Mouse (Mus musculus) forebrain, embryonic 12.5 days (tissue): ENCODE measurements around the gene Plxna4. TPM values are rescaled to one million over a fixed set of nuclear protein-coding genes. Genes with fewer than 3 reads are reported as not detected.

Experiments used
- ATAC-seq: fragments of 200-750 bp; cut with Nextera tagmentation; 2 replicates; pipeline ENCODE4 v1.8.0; 2017; ENCODE audit warnings: moderate TSS enrichment; ENCODE audit not compliant: low FRiP score
- H3K27ac ChIP-seq: fragments of 300-500 bp; sonication (generic); 2 replicates; pipeline ENCODE4 v1.5.1; 2016; ENCODE audit warnings: mild to moderate bottlenecking
- H3K27me3 ChIP-seq: fragments of 300-500 bp; sonication (generic); 2 replicates; pipeline ENCODE4 v1.6.1; 2016; ENCODE audit warnings: mild to moderate bottlenecking
- H3K36me3 ChIP-seq: fragments of 300-500 bp; sonication (generic); replicated peaks from 2 replicates; pipeline ENCODE4 v1.6.1; 2016; ENCODE audit warnings: mild to moderate bottlenecking
- H3K4me1 ChIP-seq: fragments of 300-500 bp; sonication (generic); 2 replicates; pipeline ENCODE4 v1.6.1; 2016
- H3K4me2 ChIP-seq: fragments of 300-500 bp; sonication (generic); 2 replicates; pipeline ENCODE4 v1.6.1; 2016; ENCODE audit warnings: mild to moderate bottlenecking, moderate library complexity
- H3K4me3 ChIP-seq: fragments of 300-500 bp; sonication (generic); replicated peaks from 2 replicates; pipeline ENCODE4 v1.5.1; 2016; ENCODE audit warnings: mild to moderate bottlenecking
- H3K9ac ChIP-seq: fragments of 300-500 bp; sonication (generic); 2 replicates; pipeline ENCODE4 v1.6.1; 2016; ENCODE audit warnings: mild to moderate bottlenecking
- H3K9me3 ChIP-seq: fragments of 300-500 bp; sonication (generic); 2 replicates; pipeline ENCODE4 v1.6.1; 2016
- WGBS: fragments of 180-500 bp; shearing (Covaris S2); methylation state at CpG from one replicate; pipeline ENCODE4 v1.1.7; 2016; 5-methylcytosine and 5-hydroxymethylcytosine counted together
- polyA plus RNA-seq: library from polyadenylated mRNA; unstranded; fragments of >200 nt; fragmentation: Nextera tagmentation; extraction: Ambion mirVana; gene quantifications from 2 replicates; pipeline ENCODE4 v1.2.1, GENCODE M21; 2016

Plxna4 gene
- polyA plus RNA-seq, 1 experiment from 2014 or later = 9.2 TPM

DNA sequence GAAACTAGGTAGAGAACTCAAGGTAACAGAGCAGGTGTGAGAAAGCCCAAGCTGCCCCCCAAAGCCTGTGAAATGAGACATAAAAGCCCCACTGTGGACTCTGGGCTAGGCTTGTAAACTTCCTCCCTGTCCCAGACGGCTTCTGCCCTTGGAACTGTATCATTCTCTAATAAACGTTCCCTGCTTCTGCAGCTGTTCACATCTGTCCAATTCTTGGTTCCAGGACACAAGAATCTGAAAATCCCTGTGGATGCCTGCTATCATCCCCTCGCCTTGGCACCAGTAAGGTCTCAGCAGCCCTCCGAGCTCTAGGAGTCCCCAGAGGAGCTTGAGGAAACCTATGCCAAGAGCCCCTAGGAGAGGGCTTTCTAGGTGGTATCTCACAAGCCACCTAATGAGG lies 383.7 kb downstream of the Plxna4 start:
- no peak overlapping the region for H3K4me3 ChIP-seq
- H3K9me3 ChIP-seq = no peaks in the 10 kb centered on the region
- H3K27ac ChIP-seq = no peak overlapping the region
- 86% methylated on average over 4 of the region's 4 CpGs for whole genome bisulfite sequencing
- no peaks in the 10 kb centered on the region for H3K27me3 ChIP-seq
- no peak overlapping the region for H3K9ac ChIP-seq
- no peak overlapping the region for H3K4me2 ChIP-seq
- no peaks in the 10 kb centered on the region for H3K36me3 ChIP-seq
- H3K4me1 ChIP-seq = no peaks in the 10 kb centered on the region
- no peak for ATAC-seq

DNA sequence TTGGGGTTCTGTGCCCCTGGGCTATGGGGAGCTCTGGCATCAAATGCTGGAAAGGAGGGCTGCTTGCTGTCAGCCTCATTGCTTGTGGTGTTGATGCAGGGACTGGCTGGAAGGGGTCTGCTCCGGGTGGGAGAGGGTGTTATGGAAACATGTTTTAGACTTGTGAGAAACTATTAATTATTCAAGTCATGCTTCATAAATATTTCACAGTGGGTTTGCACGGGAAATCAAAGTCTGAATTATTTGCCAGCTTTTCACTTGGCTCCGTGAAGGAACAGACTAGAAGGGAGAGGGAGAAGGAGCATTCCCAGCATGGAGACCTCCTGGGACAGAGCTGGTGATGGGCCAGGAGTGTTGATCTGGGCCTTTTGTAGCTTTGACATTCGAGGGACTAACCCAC lies 384.6 kb downstream of the Plxna4 start:
- 58% methylated on average over 4 of the region's 4 CpGs for WGBS
- Histone ChIP-seq H3K36me3 (no peaks in the 10 kb centered on the region), H3K27me3 (no peaks in the 10 kb centered on the region), H3K4me2 (no peak overlapping the region), H3K9ac (no peak overlapping the region), H3K4me1 (no peaks in the 10 kb centered on the region), H3K4me3 (no peak overlapping the region), H3K27ac (no peak overlapping the region), H3K9me3 (no peaks in the 10 kb centered on the region)
- ATAC-seq = no peak

DNA sequence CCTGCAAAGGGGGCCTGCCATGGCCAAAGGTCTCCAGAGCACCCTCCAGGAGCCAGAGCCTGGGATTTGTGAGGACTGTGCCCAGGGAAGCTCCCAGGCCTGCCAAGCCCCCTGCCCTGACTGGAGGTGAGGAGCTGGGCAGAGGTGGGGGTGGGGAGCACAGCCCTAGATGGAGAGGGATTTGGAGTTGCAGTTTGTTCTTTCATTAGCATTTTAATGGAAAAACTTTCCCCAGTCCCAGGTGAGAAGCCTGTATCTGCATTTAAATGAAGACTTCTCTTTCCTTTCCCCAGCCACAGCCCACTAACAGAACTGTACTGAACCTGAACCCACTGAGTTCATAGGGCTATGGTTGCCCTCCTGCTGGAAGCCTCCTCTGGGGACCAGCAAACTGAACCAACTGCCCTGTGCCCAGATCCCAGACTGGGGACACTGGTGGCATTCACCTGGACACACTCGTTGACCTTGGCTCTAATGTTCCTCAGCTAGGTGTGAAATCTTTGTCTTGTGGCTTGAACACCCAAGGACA lies 385.3 kb downstream of the Plxna4 start:
- H3K36me3 ChIP-seq = no peaks in the 10 kb centered on the region
- no peak overlapping the region for H3K4me2 ChIP-seq
- no peaks in the 10 kb centered on the region for H3K4me1 ChIP-seq
- ATAC-seq = no peak
- H3K4me3 ChIP-seq = no peak overlapping the region
- H3K27me3 ChIP-seq = no peaks in the 10 kb centered on the region
- WGBS = 66% methylated on average over 1 of the region's 1 CpGs
- H3K9ac ChIP-seq = no peak overlapping the region
- H3K9me3 ChIP-seq = no peaks in the 10 kb centered on the region
- H3K27ac ChIP-seq = no peak overlapping the region

DNA sequence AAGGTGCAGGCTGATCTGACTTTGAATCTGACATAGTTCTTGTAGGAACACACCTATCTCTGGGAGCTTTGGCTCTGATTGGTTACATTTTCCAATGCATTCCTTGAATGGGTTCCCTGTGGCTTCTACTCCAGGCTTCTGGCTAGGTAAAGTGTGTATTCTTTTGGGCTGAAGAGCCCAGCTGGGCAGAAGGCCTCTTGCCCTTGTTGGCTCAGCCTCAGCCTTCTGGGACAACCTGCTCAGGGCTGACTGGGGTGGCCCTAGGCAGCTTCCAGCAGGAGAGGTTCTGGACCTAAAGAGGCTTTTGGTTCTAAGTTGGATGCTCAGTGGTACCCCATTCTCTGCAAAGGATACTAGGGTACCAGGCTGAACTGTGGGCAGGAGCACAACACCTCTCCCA lies 386.5 kb downstream of the Plxna4 start:
- no peak overlapping the region for H3K4me3 ChIP-seq
- no peaks in the 10 kb centered on the region for H3K27me3 ChIP-seq
- no peaks in the 10 kb centered on the region for H3K36me3 ChIP-seq
- H3K4me1 ChIP-seq = no peaks in the 10 kb centered on the region
- no peaks in the 10 kb centered on the region for H3K9me3 ChIP-seq
- no peak overlapping the region for H3K4me2 ChIP-seq
- ATAC-seq = no peak
- no peak overlapping the region for H3K27ac ChIP-seq
- H3K9ac ChIP-seq = no peak overlapping the region

DNA sequence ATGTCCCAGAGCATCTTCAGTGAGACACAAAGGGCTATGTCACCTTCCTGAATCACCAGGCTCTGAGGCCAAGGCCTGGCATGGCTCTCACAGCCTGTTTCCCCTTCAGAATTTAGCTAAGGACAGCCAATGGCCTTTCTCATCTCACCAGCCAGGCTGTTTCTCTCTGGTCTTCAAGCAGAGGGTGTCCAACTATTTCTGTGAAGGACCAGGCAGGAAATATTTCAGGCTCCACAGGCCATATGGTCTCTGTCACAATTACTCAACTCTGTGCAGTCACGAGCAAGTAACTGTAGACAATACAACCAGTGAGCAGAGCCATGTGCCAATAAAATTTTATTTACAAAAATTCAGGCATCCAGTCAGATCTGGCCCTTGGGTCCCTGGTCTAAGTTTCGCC lies 388.4 kb downstream of the Plxna4 start:
- no peaks in the 10 kb centered on the region for H3K27me3 ChIP-seq
- ATAC-seq = no peak
- H3K9ac ChIP-seq = no peak overlapping the region
- H3K4me1 ChIP-seq = no peaks in the 10 kb centered on the region
- 75% methylated on average over 2 of the region's 2 CpGs for WGBS
- no peak overlapping the region for H3K27ac ChIP-seq
- no peak overlapping the region for H3K4me2 ChIP-seq
- H3K9me3 ChIP-seq = no peaks in the 10 kb centered on the region
- H3K36me3 ChIP-seq = no peaks in the 10 kb centered on the region
- no peak overlapping the region for H3K4me3 ChIP-seq

DNA sequence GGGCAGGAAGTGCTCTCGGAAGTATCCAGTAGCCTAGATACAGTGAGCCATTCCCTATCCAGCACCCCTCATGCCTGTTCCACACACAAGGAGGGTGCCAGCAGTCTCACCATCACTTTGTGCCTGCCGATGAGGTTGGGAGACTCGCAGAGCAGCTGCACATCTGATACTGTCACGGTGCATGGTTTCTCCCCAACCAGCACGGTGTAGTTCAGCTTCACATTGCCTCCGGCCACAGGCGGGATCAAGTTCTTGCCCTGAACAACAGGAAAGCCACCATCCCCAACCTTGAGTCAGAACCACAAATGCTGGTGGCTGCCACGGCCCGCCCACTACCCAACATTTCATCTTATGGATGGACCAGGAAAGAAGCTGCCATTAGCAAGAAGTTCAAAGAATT lies 391.1 kb downstream of the Plxna4 start:
- no peak overlapping the region for H3K4me2 ChIP-seq
- H3K36me3 ChIP-seq = peaks cover 3% of the 10 kb centered on the region
- H3K9me3 ChIP-seq = no peaks in the 10 kb centered on the region
- H3K9ac ChIP-seq = no peak overlapping the region
- ATAC-seq = no peak
- H3K27ac ChIP-seq = no peak overlapping the region
- H3K4me1 ChIP-seq = no peaks in the 10 kb centered on the region
- H3K27me3 ChIP-seq = no peaks in the 10 kb centered on the region
- H3K4me3 ChIP-seq = no peak overlapping the region
- 88% methylated on average over 9 of the region's 9 CpGs for WGBS

DNA sequence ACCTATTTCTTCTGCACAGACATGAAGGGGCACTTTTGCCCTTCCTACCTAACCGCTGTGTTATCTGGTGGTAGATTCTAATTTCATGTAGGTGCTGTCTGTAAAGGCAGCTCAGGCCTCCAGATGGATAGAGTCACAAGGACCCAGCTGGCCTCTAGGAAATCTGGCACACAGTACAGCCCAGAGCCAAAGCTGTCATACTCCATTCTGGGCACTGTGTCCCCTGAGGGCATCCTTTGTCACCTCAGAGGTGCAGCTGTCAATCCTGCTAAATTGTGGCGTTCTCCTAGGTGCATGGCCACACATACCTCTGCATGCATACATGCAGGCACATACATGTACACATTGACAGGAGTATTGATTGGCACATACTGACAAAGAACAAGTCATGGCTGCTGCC lies 394.9 kb downstream of the Plxna4 start:
- no peaks in the 10 kb centered on the region for H3K9me3 ChIP-seq
- H3K4me2 ChIP-seq = no peak overlapping the region
- no peaks in the 10 kb centered on the region for H3K27me3 ChIP-seq
- ATAC-seq = no peak
- H3K36me3 ChIP-seq = peaks cover 6% of the 10 kb centered on the region
- no peak overlapping the region for H3K9ac ChIP-seq
- no peak overlapping the region for H3K4me3 ChIP-seq
- H3K4me1 ChIP-seq = no peaks in the 10 kb centered on the region
- H3K27ac ChIP-seq = no peak overlapping the region
- WGBS = 87% methylated on average over 2 of the region's 2 CpGs

DNA sequence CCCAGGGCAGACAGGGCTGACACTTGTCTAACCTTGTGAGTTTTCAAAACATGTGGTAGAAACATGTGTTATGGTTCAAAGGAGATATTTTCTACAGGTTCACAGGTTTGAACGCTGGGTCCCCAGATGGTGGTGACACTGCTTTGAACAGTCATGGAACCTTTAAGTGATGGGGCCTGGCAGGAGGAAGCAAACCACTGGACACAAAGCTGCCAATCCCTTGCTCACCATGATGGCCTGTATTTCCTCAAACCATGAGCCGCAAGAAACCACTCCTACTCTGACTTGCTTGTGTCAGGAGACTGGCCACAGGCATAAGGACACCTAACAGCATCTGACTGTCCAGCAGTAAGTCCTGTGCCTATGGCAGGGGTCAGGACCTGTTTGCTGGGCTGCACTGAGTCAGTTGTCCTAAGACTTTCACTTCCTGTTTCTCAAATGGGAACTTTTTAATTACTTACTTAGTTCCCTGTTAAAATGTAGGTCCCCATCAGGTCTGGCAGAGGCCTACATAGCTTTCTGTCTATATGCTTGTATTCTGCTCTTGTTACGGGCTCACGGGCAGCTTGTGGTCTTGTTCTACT lies 403.5 kb downstream of the Plxna4 start:
- ATAC-seq = no peak
- Histone ChIP-seq H3K4me1 (peaks cover 2% of the 10 kb centered on the region; the same call in 1 of the 2 replicates), H3K9ac (no peak overlapping the region), H3K27ac (no peak overlapping the region), H3K9me3 (no peaks in the 10 kb centered on the region), H3K36me3 (0 out of 2 replicates have a peak, but pooled peaks cover 5% of the 10 kb centered on the region), H3K27me3 (no peaks in the 10 kb centered on the region), H3K4me3 (no peak overlapping the region), H3K4me2 (no peak overlapping the region)
- WGBS = 93% methylated on average over 4 of the region's 4 CpGs

DNA sequence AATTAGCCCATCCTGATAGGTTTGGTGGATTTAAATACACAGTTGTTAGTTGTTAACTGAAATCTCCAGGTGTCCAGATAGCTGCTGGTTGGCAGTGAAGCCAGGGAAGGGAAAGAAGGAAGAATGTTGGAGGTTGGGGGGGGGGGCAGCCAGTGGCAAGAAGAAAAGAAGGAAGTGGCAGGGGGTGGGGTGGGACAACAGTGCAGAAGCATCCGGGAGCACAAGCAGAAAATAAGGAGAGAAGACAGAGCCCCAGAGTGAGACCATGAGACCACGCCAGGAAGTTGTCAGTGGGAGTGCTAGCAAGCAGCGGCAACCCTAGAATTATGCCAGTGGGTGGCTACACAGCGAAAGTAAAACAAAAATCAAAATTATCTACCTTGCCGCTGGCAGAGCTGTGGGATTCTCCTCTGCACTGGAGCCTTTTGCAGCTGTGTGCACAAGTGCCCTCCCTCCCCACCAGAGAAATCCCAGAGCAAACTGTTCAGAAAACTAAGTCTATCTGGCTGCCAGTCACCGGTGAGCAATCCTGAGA lies 404.3 kb downstream of the Plxna4 start:
- H3K9me3 ChIP-seq = no peaks in the 10 kb centered on the region
- peaks cover 5% of the 10 kb centered on the region; the same call in 1 of the 2 replicates for H3K4me1 ChIP-seq
- no peak overlapping the region for H3K4me3 ChIP-seq
- no peak overlapping the region for H3K4me2 ChIP-seq
- no peaks in the 10 kb centered on the region for H3K27me3 ChIP-seq
- 0 out of 2 replicates have a peak, but pooled peaks cover 5% of the 10 kb centered on the region for H3K36me3 ChIP-seq
- 75% methylated on average over 6 of the region's 6 CpGs for WGBS
- no peak for ATAC-seq
- H3K27ac ChIP-seq = no peak overlapping the region
- no peak overlapping the region for H3K9ac ChIP-seq

DNA sequence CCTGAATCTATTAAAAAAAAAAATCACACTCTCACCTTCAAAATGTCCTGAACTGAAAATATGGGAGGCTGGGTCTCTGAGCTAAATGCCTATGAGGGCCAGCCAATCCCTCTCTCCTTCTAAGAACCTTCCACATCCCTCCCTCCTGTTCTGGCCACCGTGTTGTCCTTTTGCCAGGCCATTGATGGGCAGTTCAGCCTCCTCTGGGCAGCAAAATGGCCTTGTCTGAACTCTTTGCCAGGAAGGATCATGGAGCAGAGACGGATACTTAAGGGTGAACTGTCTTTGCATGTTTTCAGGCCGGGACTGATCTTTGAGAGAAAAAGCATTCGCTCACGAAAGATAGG lies 408.0 kb downstream of the Plxna4 start:
- Histone ChIP-seq H3K4me3 (no peak overlapping the region), H3K9ac (no peak overlapping the region), H3K36me3 (0 out of 2 replicates have a peak, but pooled peaks cover under 1% of the 10 kb centered on the region), H3K4me2 (no peak overlapping the region), H3K4me1 (peaks cover 5% of the 10 kb centered on the region; the same call in 1 of the 2 replicates), H3K27ac (no peak overlapping the region), H3K9me3 (no peaks in the 10 kb centered on the region), H3K27me3 (no peaks in the 10 kb centered on the region)
- WGBS = 78% methylated on average over 5 of the region's 5 CpGs
- no peak for ATAC-seq

DNA sequence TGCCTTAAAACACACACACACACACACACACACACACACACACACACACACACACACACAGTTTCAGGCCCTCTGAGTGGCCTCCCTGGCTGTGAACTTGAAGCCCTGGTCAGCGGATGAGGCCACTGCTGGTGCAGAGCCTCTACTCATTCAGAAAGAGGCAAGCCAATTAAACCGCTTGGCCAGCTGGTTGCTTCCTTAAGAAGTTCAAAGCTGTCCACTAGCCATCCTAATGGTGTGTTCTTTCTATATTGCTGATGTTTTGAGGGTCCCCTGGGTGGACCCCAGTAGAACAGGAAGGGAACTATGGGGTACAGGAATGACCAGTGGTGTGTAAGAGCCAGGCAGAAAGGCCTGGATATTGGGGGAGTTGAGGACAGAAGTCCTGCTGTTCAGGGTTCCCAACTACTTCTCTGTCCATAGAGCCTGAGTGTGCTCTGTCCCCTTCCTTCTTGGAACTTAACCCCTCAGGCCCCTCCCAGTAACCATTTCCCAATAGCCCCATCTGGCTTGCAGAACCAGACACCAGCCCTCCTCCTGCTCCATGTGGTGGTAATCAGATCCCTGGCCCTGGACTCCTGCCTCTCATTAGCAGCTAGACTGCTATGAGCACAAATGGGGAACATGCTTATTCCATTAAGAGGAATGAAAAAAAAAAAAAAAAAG lies 408.5 kb downstream of the Plxna4 start:
- H3K4me3 ChIP-seq = no peak overlapping the region
- no peak overlapping the region for H3K27ac ChIP-seq
- WGBS = 96% methylated on average over 2 of the region's 2 CpGs
- H3K9ac ChIP-seq = no peak overlapping the region
- H3K36me3 ChIP-seq = no peaks in the 10 kb centered on the region
- no peaks in the 10 kb centered on the region for H3K27me3 ChIP-seq
- no peak overlapping the region for H3K4me2 ChIP-seq
- no peaks in the 10 kb centered on the region for H3K9me3 ChIP-seq
- no peak for ATAC-seq
- peaks cover 5% of the 10 kb centered on the region; the same call in 1 of the 2 replicates for H3K4me1 ChIP-seq

DNA sequence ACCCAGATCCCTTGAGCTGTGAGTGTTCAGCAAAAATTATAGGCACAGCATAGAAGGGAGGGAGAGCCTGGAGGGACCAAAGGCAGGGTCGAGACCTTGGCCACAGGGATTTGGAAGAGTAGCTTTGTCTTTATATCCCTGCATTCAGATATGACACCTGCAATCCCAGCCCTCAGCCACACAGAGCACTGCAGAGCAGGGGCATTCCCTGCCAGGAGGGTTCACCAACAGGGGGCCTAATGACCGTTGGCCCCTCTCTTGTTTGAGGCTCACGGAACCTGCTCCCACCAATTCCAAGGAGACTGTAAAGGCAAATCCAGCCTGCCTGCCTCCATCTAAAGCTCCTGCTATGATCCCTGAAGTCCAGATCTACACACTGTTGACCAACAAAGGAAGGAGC lies 410.1 kb downstream of the Plxna4 start:
- Histone ChIP-seq H3K9ac (no peak overlapping the region), H3K4me2 (no peak overlapping the region), H3K4me3 (no peak overlapping the region), H3K4me1 (peaks cover 5% of the 10 kb centered on the region; the same call in 1 of the 2 replicates), H3K27ac (no peak overlapping the region), H3K9me3 (no peaks in the 10 kb centered on the region), H3K36me3 (no peaks in the 10 kb centered on the region), H3K27me3 (no peaks in the 10 kb centered on the region)
- no peak for ATAC-seq
- 68% methylated on average over 3 of the region's 3 CpGs for WGBS

DNA sequence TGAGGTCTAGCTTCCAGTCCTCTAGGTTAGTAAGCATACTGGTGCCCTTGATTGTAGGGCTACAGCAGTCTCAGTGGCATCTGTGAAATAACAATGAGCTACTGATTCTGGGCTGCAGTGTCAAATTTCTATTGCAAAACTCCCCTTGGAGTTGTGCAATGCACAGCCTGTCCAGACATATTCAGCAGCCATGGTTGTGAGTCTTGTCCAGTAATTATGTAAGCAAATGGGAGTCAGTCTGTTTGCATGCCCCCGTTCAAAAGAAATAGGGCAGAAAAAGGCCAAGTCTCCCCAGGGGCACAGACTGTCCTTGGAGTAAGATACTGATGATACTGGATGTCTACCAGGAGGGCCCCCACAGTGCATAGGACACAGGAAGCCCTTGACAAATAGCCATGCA lies 420.3 kb downstream of the Plxna4 start:
- no peak for ATAC-seq
- H3K4me2 ChIP-seq = no peak overlapping the region
- H3K9ac ChIP-seq = no peak overlapping the region
- no peaks in the 10 kb centered on the region for H3K27me3 ChIP-seq
- WGBS = 63% methylated on average over 1 of the region's 1 CpGs
- H3K4me3 ChIP-seq = no peak overlapping the region
- no peak overlapping the region for H3K27ac ChIP-seq
- no peaks in the 10 kb centered on the region for H3K9me3 ChIP-seq
- no peaks in the 10 kb centered on the region for H3K36me3 ChIP-seq
- H3K4me1 ChIP-seq = no peaks in the 10 kb centered on the region
